Mouse (Mus musculus) myocyte (in vitro differentiated cells): ENCODE measurements around the gene Gm38392.

Experiments used
- CEBPB ChIP-seq: IDR thresholded peaks from 2 replicates; pipeline ENCODE4 v1.6.1; 2011; ENCODE audit warnings: mild to moderate bottlenecking, moderate library complexity; ENCODE audit not compliant: poor library complexity, insufficient read depth, severe bottlenecking
- E2F4 ChIP-seq: IDR thresholded peaks from one replicate; pipeline ENCODE4 v1.6.1; 2011; ENCODE audit warnings: mild to moderate bottlenecking, control low read depth, moderate library complexity; ENCODE audit not compliant: insufficient read depth
- MAX ChIP-seq: IDR thresholded peaks from one replicate; pipeline ENCODE4 v1.6.1; 2011; ENCODE audit warnings: low read depth, mild to moderate bottlenecking, control low read depth
- MYOD1 ChIP-seq, 3 experiments: IDR thresholded peaks; one replicate each; pipeline ENCODE4 v1.6.1; 2011; ENCODE audit warnings: control low read depth in 2 of 3, low read depth in 2 of 3, mild to moderate bottlenecking in 2 of 3, moderate library complexity in 1 of 3; ENCODE audit not compliant: insufficient read length in 2 of 3, control insufficient read depth in 1 of 3
- MYOG ChIP-seq, 3 experiments: IDR thresholded peaks; one replicate each; pipeline ENCODE4 v1.6.1; 2011; ENCODE audit warnings: control low read depth in 2 of 3, low read depth in 2 of 3, mild to moderate bottlenecking in 2 of 3; ENCODE audit not compliant: insufficient read length in 2 of 3, control insufficient read depth in 1 of 3, insufficient read depth in 1 of 3
- POLR2A ChIP-seq: IDR thresholded peaks from one replicate; pipeline ENCODE4 v1.6.1; 2011; ENCODE audit warnings: low read depth, mild to moderate bottlenecking, control low read depth, moderate library complexity; ENCODE audit not compliant: insufficient read length
- POLR2AphosphoS2 ChIP-seq: IDR thresholded peaks from one replicate; pipeline ENCODE4 v1.6.1; 2011; ENCODE audit warnings: low read depth, control low read depth; ENCODE audit not compliant: insufficient read length
- REST ChIP-seq: IDR thresholded peaks from one replicate; pipeline ENCODE4 v1.6.1; 2011; ENCODE audit warnings: mild to moderate bottlenecking, control low read depth, moderate library complexity; ENCODE audit not compliant: insufficient read depth, insufficient read length
- SRF ChIP-seq: IDR thresholded peaks from one replicate; pipeline ENCODE4 v1.6.1; 2011; ENCODE audit warnings: low read depth; ENCODE audit not compliant: control insufficient read depth, insufficient read length
- TCF12 ChIP-seq: IDR thresholded peaks from one replicate; pipeline ENCODE4 v1.6.1; 2011; ENCODE audit warnings: mild to moderate bottlenecking, control low read depth; ENCODE audit not compliant: poor library complexity, insufficient read depth, severe bottlenecking
- TCF3 ChIP-seq: IDR thresholded peaks from one replicate; pipeline ENCODE4 v1.6.1; 2011; ENCODE audit warnings: low read depth, control low read depth; ENCODE audit not compliant: insufficient read length
- USF1 ChIP-seq: IDR thresholded peaks from one replicate; pipeline ENCODE4 v1.6.1; 2011; ENCODE audit warnings: low read depth, mild to moderate bottlenecking, control low read depth, moderate library complexity

GRCm38 (mm10) chr3:88203456-88203855 is 83.6 kb downstream of the Gm38392 start:
- TF ChIP-seq USF1 (no peak), E2F4 (no peak), MYOD1 (IDR thresholded peaks at IDR 0.05; ENCODE audit: control insufficient read depth in 1 of 3, insufficient read length in 2 of 3, low read depth in 2 of 3) (no peak), POLR2A (no peak), MAX (no peak), TCF12 (no peak), MYOG (IDR thresholded peaks at IDR 0.05; ENCODE audit: control insufficient read depth in 1 of 3, insufficient read depth in 1 of 3, insufficient read length in 2 of 3, low read depth in 2 of 3) (no peak), CEBPB (no peak), POLR2AphosphoS2 (no peak), SRF (no peak), REST (no peak), TCF3 (no peak)
